Comparison of ENCODE assay signal across 9 mouse cellular contexts in genomic region chr5:113607941-113608431, GRCm38 (mm10). TPM values are rescaled to one million over a fixed set of nuclear protein-coding genes. Genes with fewer than 3 reads are reported as not detected.
DNase-seq lines count a peak whose midpoint lies in the region; ATAC-seq and TF ChIP-seq lines count a peak whose summit lies in the region.
"Had no signal": no experiment of that assay in that cellular context is flagged by ENCODE, and none has a peak within 500 bp of the region (broad histone marks: within the 10 kb centered on the region; RNA-seq: fewer than 3 reads in every experiment).

No protein-coding gene starts in this region.

- no peaks in the 10 kb centered on the region for H3K79me2 ChIP-seq in C2C12 (ENCODE audit: control insufficient read depth, insufficient read depth)

- no peaks in the 10 kb centered on the region for H3K79me3 ChIP-seq in C2C12 (ENCODE audit: low read depth)

- no peak for ATAC-seq in forebrain, embryonic 11.5 days (replicated peaks; ENCODE audit: low FRiP score)
- peak; percentile 30; the same call in 1 of the 2 replicates for ATAC-seq in kidney, embryonic 15.5 days (replicated peaks; ENCODE audit: low FRiP score)

- no peak for TF ChIP-seq CTCF in C2C12 (IDR thresholded peaks at IDR 0.05; ENCODE audit: control insufficient read depth, insufficient read depth, insufficient read length)

- peaks cover 12% of the 10 kb centered on the region for H3K4me1 ChIP-seq in forebrain, embryonic 10.5 days
- no peaks in the 10 kb centered on the region for H3K4me1 ChIP-seq in forebrain, embryonic 11.5 days (replicated peaks; ENCODE audit: control insufficient read depth, insufficient read depth, low read length)
- peaks cover 36% of the 10 kb centered on the region for H3K4me1 ChIP-seq in kidney, embryonic 15.5 days

- H3K27me3 ChIP-seq in forebrain, embryonic 10.5 days (ENCODE audit: poor library complexity, severe bottlenecking): no peaks in the 10 kb centered on the region; the same call in 1 of the 2 replicates
- H3K27me3 ChIP-seq in forebrain, embryonic 11.5 days (ENCODE audit: control insufficient read depth, insufficient read depth, low read length): no peaks in the 10 kb centered on the region
- no peaks in the 10 kb centered on the region for H3K27me3 ChIP-seq in C2C12 (ENCODE audit: control insufficient read depth, insufficient read depth, insufficient read length)
- H3K27me3 ChIP-seq in kidney, embryonic 15.5 days: no peaks in the 10 kb centered on the region

- H3K9me3 ChIP-seq in forebrain, embryonic 10.5 days: no peaks in the 10 kb centered on the region
- no peaks in the 10 kb centered on the region for H3K9me3 ChIP-seq in forebrain, embryonic 11.5 days (ENCODE audit: control insufficient read depth, low read length)
- no peaks in the 10 kb centered on the region for H3K9me3 ChIP-seq in kidney, embryonic 15.5 days (replicated peaks)

- H3K36me3 ChIP-seq in forebrain, embryonic 10.5 days (replicated peaks): no peaks in the 10 kb centered on the region
- no peaks in the 10 kb centered on the region for H3K36me3 ChIP-seq in forebrain, embryonic 11.5 days (ENCODE audit: control insufficient read depth, insufficient read depth, low read length)
- H3K36me3 ChIP-seq in C2C12 (ENCODE audit: control insufficient read depth, insufficient read depth): no peaks in the 10 kb centered on the region
- H3K36me3 ChIP-seq in kidney, embryonic 15.5 days: no peaks in the 10 kb centered on the region
- H3K36me3 ChIP-seq: G1E had no signal

- WGBS in forebrain, embryonic 10.5 days: 33% methylated on average over 13 of the region's 13 CpGs
- whole genome bisulfite sequencing in forebrain, embryonic 11.5 days: 33% methylated on average over 13 of the region's 13 CpGs
- 14% methylated on average over 13 of the region's 13 CpGs for WGBS in kidney, embryonic 15.5 days

- DNase-seq in forebrain, embryonic 10.5 days (ENCODE audit: extremely low spot score, low spot score): no peak
- no peak for DNase-seq in forebrain, embryonic 11.5 days (ENCODE audit: low spot score)
- peak; percentile 61 for DNase-seq in gastrocnemius, adult 18-20 months (ENCODE audit: low spot score)
- no peak for DNase-seq in right cerebral cortex, postnatal 25 days
- DNase-seq in adrenal gland, postnatal 25 days: no peak
- DNase-seq in spleen, adult 18-20 months: no peak

- peak overlapping the region; percentile 44; the same call in 1 of the 2 replicates for H3K27ac ChIP-seq in forebrain, embryonic 10.5 days
- no peak overlapping the region for H3K27ac ChIP-seq in forebrain, embryonic 11.5 days (ENCODE audit: low read depth, low read length)
- peak overlapping the region; percentile 80 for H3K27ac ChIP-seq in kidney, embryonic 15.5 days

- H3K9ac ChIP-seq in forebrain, embryonic 11.5 days (ENCODE audit: low read length): no peak overlapping the region
- H3K9ac ChIP-seq in kidney, embryonic 15.5 days: no peak overlapping the region

- H3ac ChIP-seq in C2C12 (ENCODE audit: control insufficient read depth, insufficient read length, low read depth): peak overlapping the region; percentile 26

- no peak overlapping the region for H3K4me2 ChIP-seq in forebrain, embryonic 11.5 days (ENCODE audit: low read depth, low read length, severe bottlenecking)
- peak overlapping the region; percentile 45 for H3K4me2 ChIP-seq in kidney, embryonic 15.5 days

- H3K4me3 ChIP-seq in forebrain, embryonic 10.5 days: no peak overlapping the region
- no peak overlapping the region for H3K4me3 ChIP-seq in forebrain, embryonic 11.5 days (ENCODE audit: low read depth, low read length)
- no peak overlapping the region for H3K4me3 ChIP-seq in C2C12 (ENCODE audit: insufficient read depth, poor library complexity, severe bottlenecking)
- no peak overlapping the region for H3K4me3 ChIP-seq in kidney, embryonic 15.5 days (replicated peaks)

TF ChIP-seq in C2C12, 6 proteins besides CTCF, POLR2A, EP300 and RAD21:
- TF ChIP-seq FOSL1 (IDR thresholded peaks at IDR 0.05; ENCODE audit: insufficient read depth, low read length, poor library complexity, severe bottlenecking): no peak
- TF ChIP-seq MYOG (IDR thresholded peaks at IDR 0.05; ENCODE audit: control insufficient read depth, extremely low read depth, insufficient read length): no peak
- no peak for TF ChIP-seq USF1 (IDR thresholded peaks at IDR 0.05; ENCODE audit: low read depth)
- no peak for TF ChIP-seq CEBPB (IDR thresholded peaks at IDR 0.05; ENCODE audit: low read depth)
- no peak for TF ChIP-seq MYOD1 (IDR thresholded peaks at IDR 0.05; ENCODE audit: control insufficient read depth, insufficient read length, low read depth)
- TF ChIP-seq MAX (IDR thresholded peaks at IDR 0.05): no peak

RNA-seq across cellular contexts. Expression of gene Cmklr1, which starts 42.2 kb away (rescaled TPM):
- polyA plus RNA-seq in forebrain, embryonic 10.5 days (2016; fragmentation: Nextera tagmentation; extraction: Ambion mirVana): 0.32 and 0.98 TPM in 2 replicates
- 0.89 and 1.1 TPM in 2 replicates for polyA plus RNA-seq in forebrain, embryonic 11.5 days (2014; fragmentation: Nextera tagmentation; extraction: Ambion mirVana)
- polyA plus RNA-seq in C2C12 (2012; fragmentation: generic; extraction: Trizol): 1.2 TPM
- 10 to 100 TPM; 12.4 to 14.9 TPM for total RNA-seq in gastrocnemius, adult 18-20 months (2021)
- 5.0 and 6.0 TPM in 2 replicates for polyA plus RNA-seq in kidney, embryonic 15.5 days (2015; fragmentation: Nextera tagmentation; extraction: Ambion mirVana)
- 9.3 and 12.9 TPM in 2 replicates for total RNA-seq in adrenal gland, postnatal 25 days (2021)
- polyA plus RNA-seq: G1E had no signal
